Mouse (Mus musculus) ES-Bruce4 (cell line): ENCODE measurements around the gene Wdr1. TPM values are rescaled to one million over a fixed set of nuclear protein-coding genes. Genes with fewer than 3 reads are reported as not detected.

Experiments
- H3K27ac ChIP-seq: 2 replicates; pipeline ENCODE4 v1.5.1; 2012; ENCODE audit warnings: low read length, inconsistent platforms; ENCODE audit not compliant: insufficient read depth
- H3K27me3 ChIP-seq: 2 replicates; pipeline ENCODE4 v1.6.1; 2012; ENCODE audit warnings: mild to moderate bottlenecking, low read length, inconsistent platforms; ENCODE audit not compliant: control insufficient read depth, poor library complexity, insufficient read depth, severe bottlenecking
- H3K36me3 ChIP-seq: 2 replicates; pipeline ENCODE4 v1.6.1; 2012; ENCODE audit warnings: inconsistent platforms, mild to moderate bottlenecking, low read length, moderate library complexity; ENCODE audit not compliant: control insufficient read depth, poor library complexity, insufficient read depth, severe bottlenecking
- H3K4me1 ChIP-seq: one replicate; pipeline ENCODE4 v1.8.1; 2011; ENCODE audit warnings: low read length; ENCODE audit not compliant: control insufficient read depth, insufficient read depth
- H3K4me3 ChIP-seq: 2 replicates; pipeline ENCODE4 v1.5.1; 2011; ENCODE audit warnings: low read depth, mild to moderate bottlenecking, low read length
- H3K9ac ChIP-seq: 2 replicates; pipeline ENCODE4 v1.6.1; 2012; ENCODE audit warnings: low read depth, mild to moderate bottlenecking, inconsistent platforms; ENCODE audit not compliant: poor library complexity, severe bottlenecking
- H3K9me3 ChIP-seq: replicated peaks from 2 replicates; pipeline ENCODE4 v1.6.1; 2012; ENCODE audit warnings: mild to moderate bottlenecking, low read length, inconsistent platforms; ENCODE audit not compliant: control insufficient read depth, poor library complexity, insufficient read depth, severe bottlenecking
- CTCF ChIP-seq: IDR thresholded peaks from one replicate; pipeline ENCODE4 v1.8.1; 2011; ENCODE audit warnings: low read depth, low read length
- EP300 ChIP-seq: IDR thresholded peaks from 2 replicates; pipeline ENCODE4 v1.6.1; 2011; ENCODE audit warnings: low read depth, low read length; ENCODE audit not compliant: insufficient read depth
- POLR2A ChIP-seq: IDR thresholded peaks from one replicate; pipeline ENCODE4 v1.8.1; 2011; ENCODE audit warnings: low read length; ENCODE audit not compliant: insufficient read depth
- polyA plus RNA-seq: library from polyadenylated mRNA; stranded (reverse); fragments of >200 nt; gene quantifications from 2 replicates; pipeline ENCODE4 v1.2.4, GENCODE M21; 2011; ENCODE audit warnings: low read depth; ENCODE audit not compliant: missing spikeins, insufficient read depth, insufficient read length

Wdr1 gene
- polyA plus RNA-seq, 1 experiment = 79.0 TPM

- peaks cover 3% of the 10 kb centered on the region; the same call in 1 of the 2 replicates for H3K36me3 ChIP-seq
- TF ChIP-seq CTCF (no peak), EP300 (0 out of 2 replicates have a peak, but pooled peaks have one; percentile 8), POLR2A (no peak)
- peaks cover 3% of the 10 kb centered on the region for H3K4me1 ChIP-seq
- no peaks in the 10 kb centered on the region for H3K27me3 ChIP-seq
- peak overlapping the region; percentile 72 for H3K4me3 ChIP-seq
- no peak overlapping the region for H3K27ac ChIP-seq
- H3K9ac ChIP-seq = peak overlapping the region; percentile 97
- no peaks in the 10 kb centered on the region for H3K9me3 ChIP-seq
These were observed 2.2 kb downstream of the Wdr1 start for GRCm38 (mm10) chr5:38560586-38561425.

DNA sequence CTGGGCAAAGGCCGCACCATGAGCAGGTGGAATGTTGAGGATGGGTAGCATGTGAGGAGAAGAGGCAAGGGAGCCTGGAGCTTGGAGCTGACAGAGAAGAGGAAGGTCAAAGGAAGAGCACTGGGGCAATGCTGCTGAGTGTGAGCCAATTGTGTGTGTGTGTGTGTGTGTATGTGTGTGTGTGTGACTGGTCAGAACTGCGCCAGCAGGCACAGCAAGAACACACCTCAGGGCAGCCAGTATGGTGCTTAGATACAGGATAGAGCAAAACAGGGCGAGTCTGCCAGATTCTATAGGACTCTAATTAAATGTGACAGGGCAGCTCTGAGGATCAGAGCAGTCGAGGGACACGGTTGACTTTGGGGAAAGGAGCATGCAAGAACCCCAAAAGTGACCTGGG is 4.2 kb downstream of the Wdr1 start:
- peaks cover 3% of the 10 kb centered on the region; the same call in 1 of the 2 replicates for H3K36me3 ChIP-seq
- H3K4me3 ChIP-seq = no peak overlapping the region
- H3K27ac ChIP-seq = no peak overlapping the region
- H3K4me1 ChIP-seq = peaks cover 4% of the 10 kb centered on the region
- no peaks in the 10 kb centered on the region for H3K27me3 ChIP-seq
- H3K9ac ChIP-seq = no peak overlapping the region
- TF ChIP-seq POLR2A (no peak), CTCF (no peak), EP300 (no peak)
- no peaks in the 10 kb centered on the region for H3K9me3 ChIP-seq

GRCm38 (mm10) chr5:38557811-38558210 is 5.2 kb downstream of the Wdr1 start:
- Histone ChIP-seq H3K27ac (no peak overlapping the region), H3K9me3 (no peaks in the 10 kb centered on the region), H3K36me3 (peaks cover 3% of the 10 kb centered on the region; the same call in 1 of the 2 replicates), H3K27me3 (no peaks in the 10 kb centered on the region), H3K4me1 (peaks cover 4% of the 10 kb centered on the region), H3K9ac (no peak overlapping the region), H3K4me3 (no peak overlapping the region)
- TF ChIP-seq CTCF (no peak), POLR2A (no peak), EP300 (no peak)

DNA sequence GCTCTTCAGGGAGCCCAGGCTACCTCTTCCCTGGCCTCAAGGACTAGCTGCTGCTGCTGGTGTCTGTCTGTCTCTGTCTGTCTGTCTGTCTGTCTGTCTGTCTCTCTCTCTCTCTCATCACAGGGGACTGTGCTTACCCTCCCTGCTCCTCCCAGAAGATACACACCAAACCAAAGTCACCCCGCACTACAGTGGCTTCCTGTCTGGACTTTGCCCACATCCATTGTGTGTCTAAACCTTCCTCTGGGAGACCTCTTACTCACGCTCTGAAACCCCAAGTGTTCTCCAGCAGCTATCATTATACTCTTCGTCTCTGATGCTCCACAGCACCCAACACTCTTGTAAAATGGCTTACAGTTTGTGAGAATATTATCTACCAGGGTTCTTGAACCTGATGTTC is 6.6 kb downstream of the Wdr1 start:
- Histone ChIP-seq H3K4me1 (peaks cover 4% of the 10 kb centered on the region), H3K4me3 (no peak overlapping the region), H3K27ac (no peak overlapping the region), H3K9me3 (no peaks in the 10 kb centered on the region), H3K9ac (no peak overlapping the region), H3K36me3 (peaks cover 7% of the 10 kb centered on the region), H3K27me3 (no peaks in the 10 kb centered on the region)
- TF ChIP-seq EP300 (no peak), CTCF (no peak), POLR2A (no peak)

DNA sequence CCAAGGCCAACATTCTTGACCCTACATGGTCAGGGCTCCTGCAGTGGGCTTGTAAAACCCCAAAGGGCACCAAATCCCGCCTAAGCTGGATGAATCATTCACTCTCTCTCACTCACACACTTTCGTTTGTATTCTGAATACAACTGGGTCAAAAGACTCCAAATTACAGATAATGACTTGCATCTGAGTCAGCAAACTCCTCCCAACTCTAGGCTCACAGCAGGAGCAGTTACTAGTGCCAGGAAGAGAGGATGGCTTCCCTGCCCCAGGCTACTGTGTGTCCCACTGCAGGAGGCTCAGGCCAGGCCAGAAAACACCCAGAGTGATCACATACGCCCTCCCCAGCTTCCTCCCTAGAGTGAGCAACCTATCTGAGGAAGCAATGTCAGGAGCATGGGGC is 9.1 kb downstream of the Wdr1 start:
- Histone ChIP-seq H3K4me1 (peaks cover 2% of the 10 kb centered on the region), H3K27ac (peak overlapping the region; percentile 66), H3K9me3 (no peaks in the 10 kb centered on the region; the same call in 1 of the 2 replicates), H3K27me3 (no peaks in the 10 kb centered on the region), H3K4me3 (no peak overlapping the region), H3K36me3 (peaks cover 24% of the 10 kb centered on the region), H3K9ac (no peak overlapping the region)
- TF ChIP-seq CTCF (no peak), EP300 (no peak), POLR2A (no peak)

DNA sequence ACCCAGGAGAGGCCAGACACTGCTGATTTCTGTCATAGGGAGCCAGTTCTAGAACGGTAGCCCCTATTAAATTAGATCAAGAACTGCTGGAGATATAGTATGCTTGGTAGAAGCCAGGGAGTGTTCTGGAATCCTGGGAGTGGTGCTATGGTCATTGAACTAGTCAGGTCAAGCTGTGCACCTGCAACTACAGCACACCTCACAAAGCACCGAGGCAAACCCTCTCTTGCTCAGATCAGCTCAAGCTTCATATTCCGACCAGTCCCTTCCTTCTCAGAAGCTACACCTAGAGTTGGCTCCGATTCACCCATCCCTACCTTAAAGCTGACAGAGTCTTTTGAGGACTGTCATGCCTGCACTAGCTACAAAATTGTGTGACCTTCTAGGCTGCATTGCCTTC is 9.5 kb downstream of the Wdr1 start:
- TF ChIP-seq POLR2A = no peak
- TF ChIP-seq CTCF = no peak
- no peak for TF ChIP-seq EP300
- H3K27me3 ChIP-seq = no peaks in the 10 kb centered on the region
- H3K36me3 ChIP-seq = peaks cover 21% of the 10 kb centered on the region
- peak overlapping the region; percentile 66 for H3K27ac ChIP-seq
- no peaks in the 10 kb centered on the region; the same call in 1 of the 2 replicates for H3K9me3 ChIP-seq
- H3K4me1 ChIP-seq = peaks cover 2% of the 10 kb centered on the region
- H3K4me3 ChIP-seq = no peak overlapping the region
- no peak overlapping the region for H3K9ac ChIP-seq
